Mouse (Mus musculus): Measurements from ENCODE around the gene Agap1. TPM values are rescaled to one million over a fixed set of nuclear protein-coding genes. Genes with fewer than 3 reads are reported as not detected.

Agap1 gene
- polyA plus RNA-seq, 1 experiment = 12.1 TPM

- TF ChIP-seq POLR2A (IDR thresholded peaks at IDR 0.05; ENCODE audit: borderline replicate concordance, control insufficient read depth, low read depth, low read length) = no peak
- no peak overlapping the region for H3K27ac ChIP-seq (ENCODE audit: control insufficient read depth, insufficient read depth, low read depth, low read length, poor library complexity)
- no peaks in the 10 kb centered on the region for H3K4me1 ChIP-seq (ENCODE audit: control insufficient read depth, insufficient read depth, low read length)
- 81% methylated on average over 4 of the region's 4 CpGs for WGBS
- no peak overlapping the region for H3K4me3 ChIP-seq (replicated peaks; ENCODE audit: control insufficient read depth, low read depth, low read length)
These were observed 133.5 kb downstream of the Agap1 start for GRCm38 (mm10) chr1:89588154-89588553.

DNA sequence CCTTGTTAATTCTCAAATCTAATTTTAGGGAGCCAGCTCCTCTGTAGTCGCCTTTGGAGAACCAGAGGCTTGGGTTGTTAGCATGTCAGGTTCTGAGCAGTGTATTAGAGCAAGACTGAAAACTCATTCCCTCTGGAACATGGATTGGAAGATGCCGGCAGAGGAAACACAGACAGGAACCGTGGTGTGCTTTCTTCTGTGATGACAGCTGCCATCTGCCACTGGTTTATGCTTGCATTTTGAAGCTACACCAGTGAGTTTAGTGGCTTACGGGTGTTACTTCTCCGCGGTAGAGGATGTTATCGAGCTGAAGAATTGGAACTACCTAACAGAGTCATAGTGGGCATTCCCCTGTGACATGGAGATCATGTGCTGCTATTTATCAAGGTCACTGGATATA lies 136.4 kb downstream of the Agap1 start:
- peaks cover 1% of the 10 kb centered on the region; the same call in 1 of the 2 replicates for H3K4me1 ChIP-seq (ENCODE audit: control insufficient read depth, insufficient read depth, low read length)
- H3K27ac ChIP-seq (ENCODE audit: control insufficient read depth, insufficient read depth, low read depth, low read length, poor library complexity) = no peak overlapping the region
- WGBS = 91% methylated on average over 7 of the region's 7 CpGs
- H3K4me3 ChIP-seq (replicated peaks; ENCODE audit: control insufficient read depth, low read depth, low read length) = no peak overlapping the region
- TF ChIP-seq CTCF (IDR thresholded peaks at IDR 0.05; ENCODE audit: control insufficient read depth, insufficient read depth, low read length) (no peak), POLR2A (IDR thresholded peaks at IDR 0.05; ENCODE audit: borderline replicate concordance, control insufficient read depth, low read depth, low read length) (no peak)

DNA sequence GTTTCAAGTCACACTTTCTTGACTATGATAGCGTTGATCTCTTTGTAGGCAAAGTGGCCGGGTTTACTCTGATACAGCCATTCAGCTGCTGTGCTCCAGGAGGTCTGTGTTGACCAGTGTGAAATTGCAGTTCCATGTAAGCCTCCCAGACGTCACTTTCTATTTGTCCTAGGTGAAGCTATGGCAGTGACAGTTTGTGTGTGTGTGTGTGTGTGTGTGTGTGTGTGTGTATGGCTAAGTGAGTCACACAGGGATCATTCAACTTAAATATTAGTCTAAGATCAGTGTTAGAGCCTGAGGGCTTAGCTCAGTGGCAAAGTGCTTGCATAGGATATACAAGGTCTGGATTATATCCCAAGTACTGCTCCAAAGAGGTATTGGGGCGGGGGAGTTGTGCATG lies 138.6 kb downstream of the Agap1 start:
- Histone ChIP-seq H3K4me1 (ENCODE audit: control insufficient read depth, insufficient read depth, low read length) (peaks cover 1% of the 10 kb centered on the region; the same call in 1 of the 2 replicates), H3K4me3 (replicated peaks; ENCODE audit: control insufficient read depth, low read depth, low read length) (no peak overlapping the region), H3K27ac (ENCODE audit: control insufficient read depth, insufficient read depth, low read depth, low read length, poor library complexity) (no peak overlapping the region)
- TF ChIP-seq CTCF (IDR thresholded peaks at IDR 0.05; ENCODE audit: control insufficient read depth, insufficient read depth, low read length) = no peak
- TF ChIP-seq POLR2A (IDR thresholded peaks at IDR 0.05; ENCODE audit: borderline replicate concordance, control insufficient read depth, low read depth, low read length) = no peak
- WGBS = 80% methylated on average over 4 of the region's 4 CpGs

DNA sequence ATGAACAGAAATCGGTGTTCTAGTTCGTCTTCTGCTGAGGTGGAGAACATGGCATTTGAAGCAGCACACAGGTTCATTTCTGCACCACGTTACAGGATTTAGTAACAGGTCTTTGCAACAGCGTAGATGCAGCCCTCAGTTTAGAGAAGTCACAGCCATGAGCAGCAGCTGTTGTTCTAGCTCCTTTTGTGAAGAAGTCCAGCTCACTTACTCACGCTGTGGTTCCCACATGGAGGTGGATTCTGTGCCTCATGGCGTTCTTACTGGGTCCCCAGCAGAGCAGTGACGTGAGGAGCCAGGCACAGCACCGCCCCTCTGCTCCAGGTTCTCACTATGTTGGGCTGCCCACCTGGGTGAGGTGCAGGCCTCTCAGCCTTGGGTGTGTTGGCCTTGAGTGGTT lies 140.4 kb downstream of the Agap1 start:
- peaks cover 1% of the 10 kb centered on the region; the same call in 1 of the 2 replicates for H3K4me1 ChIP-seq (ENCODE audit: control insufficient read depth, insufficient read depth, low read length)
- WGBS = 66% methylated on average over 8 of the region's 8 CpGs
- TF ChIP-seq POLR2A (IDR thresholded peaks at IDR 0.05; ENCODE audit: borderline replicate concordance, control insufficient read depth, low read depth, low read length) (no peak), CTCF (IDR thresholded peaks at IDR 0.05; ENCODE audit: control insufficient read depth, insufficient read depth, low read length) (no peak)
- H3K4me3 ChIP-seq (replicated peaks; ENCODE audit: control insufficient read depth, low read depth, low read length) = no peak overlapping the region
- peak overlapping the region; percentile 65 for H3K27ac ChIP-seq (ENCODE audit: control insufficient read depth, insufficient read depth, low read depth, low read length, poor library complexity)

- H3K4me1 ChIP-seq (ENCODE audit: control insufficient read depth, insufficient read depth, low read length) = peaks cover 1% of the 10 kb centered on the region; the same call in 1 of the 2 replicates
- no peak overlapping the region for H3K4me3 ChIP-seq (replicated peaks; ENCODE audit: control insufficient read depth, low read depth, low read length)
- WGBS = 88% methylated on average over 7 of the region's 7 CpGs
- no peak for TF ChIP-seq CTCF (IDR thresholded peaks at IDR 0.05; ENCODE audit: control insufficient read depth, insufficient read depth, low read length)
- TF ChIP-seq POLR2A (IDR thresholded peaks at IDR 0.05; ENCODE audit: borderline replicate concordance, control insufficient read depth, low read depth, low read length) = no peak
- H3K27ac ChIP-seq (ENCODE audit: control insufficient read depth, insufficient read depth, low read depth, low read length, poor library complexity) = no peak overlapping the region; the same call in 1 of the 2 replicates
These were observed 140.8 kb downstream of the Agap1 start for GRCm38 (mm10) chr1:89595421-89595820.

DNA sequence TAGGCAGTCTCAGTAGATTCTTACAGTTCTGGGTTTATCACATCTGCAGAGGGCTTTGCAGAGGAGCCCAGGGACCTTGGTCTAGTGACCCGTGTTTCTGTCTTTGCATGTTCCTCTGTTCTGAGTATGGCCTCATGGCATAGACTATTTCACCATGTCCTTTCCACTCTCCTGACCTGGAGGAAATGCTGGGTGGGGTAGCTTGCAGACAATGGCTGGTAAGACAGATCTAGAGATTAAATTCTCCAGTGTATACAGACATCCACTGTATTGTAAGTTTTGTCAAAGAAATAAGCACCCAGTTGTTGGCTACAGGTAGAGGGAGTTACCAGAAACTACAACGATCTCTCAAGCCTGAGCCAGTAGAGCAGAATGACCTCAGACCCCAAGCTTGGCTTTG lies 141.6 kb downstream of the Agap1 start:
- Histone ChIP-seq H3K27ac (ENCODE audit: control insufficient read depth, insufficient read depth, low read depth, low read length, poor library complexity) (no peak overlapping the region), H3K4me3 (replicated peaks; ENCODE audit: control insufficient read depth, low read depth, low read length) (no peak overlapping the region), H3K4me1 (ENCODE audit: control insufficient read depth, insufficient read depth, low read length) (peaks cover 1% of the 10 kb centered on the region; the same call in 1 of the 2 replicates)
- 64% methylated on average over 2 of the region's 2 CpGs for WGBS
- TF ChIP-seq POLR2A (IDR thresholded peaks at IDR 0.05; ENCODE audit: borderline replicate concordance, control insufficient read depth, low read depth, low read length) (no peak), CTCF (IDR thresholded peaks at IDR 0.05; ENCODE audit: control insufficient read depth, insufficient read depth, low read length) (no peak)

- WGBS = 90% methylated on average over 5 of the region's 5 CpGs
- no peak overlapping the region for H3K4me3 ChIP-seq (replicated peaks; ENCODE audit: control insufficient read depth, low read depth, low read length)
- TF ChIP-seq CTCF (IDR thresholded peaks at IDR 0.05; ENCODE audit: control insufficient read depth, insufficient read depth, low read length) = no peak
- TF ChIP-seq POLR2A (IDR thresholded peaks at IDR 0.05; ENCODE audit: borderline replicate concordance, control insufficient read depth, low read depth, low read length) = no peak
These were observed 144.3 kb downstream of the Agap1 start for GRCm38 (mm10) chr1:89598906-89599305.

DNA sequence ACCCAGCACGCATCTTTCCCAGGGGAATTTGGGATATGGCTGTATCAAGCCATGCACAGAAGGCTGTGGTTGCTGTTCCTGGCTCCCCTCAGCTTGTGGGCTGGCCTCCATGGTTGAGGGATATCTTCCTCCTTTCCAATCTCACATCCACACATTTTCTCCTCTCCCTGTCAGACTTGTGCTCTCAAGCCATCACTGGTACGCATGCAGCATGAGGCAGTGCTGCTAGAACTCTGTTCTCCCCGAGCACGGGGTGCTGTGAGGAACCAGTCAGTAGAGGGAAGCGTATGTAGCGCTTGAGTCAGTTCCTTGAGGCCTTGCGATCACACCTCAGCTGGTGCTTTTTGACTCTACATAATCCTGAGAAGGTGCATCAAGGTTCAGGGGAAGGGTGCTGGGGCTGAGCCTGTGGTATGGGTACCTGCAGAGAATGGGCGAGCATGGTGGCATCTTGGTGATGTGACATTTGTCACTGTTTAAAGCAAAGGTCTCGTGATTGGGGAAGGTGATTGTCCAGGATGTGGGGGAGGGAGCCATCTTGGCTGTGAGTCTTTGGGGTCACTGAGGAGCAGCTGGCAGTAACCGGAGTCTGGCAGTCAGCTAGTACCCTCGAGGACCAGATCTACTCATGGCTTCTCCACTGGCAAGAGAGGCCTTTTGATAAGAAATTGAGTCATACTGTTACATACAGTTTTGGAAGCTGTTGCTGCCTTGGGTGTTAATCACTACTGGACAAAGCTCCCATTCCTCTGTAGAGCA lies 145.6 kb downstream of the Agap1 start:
- Histone ChIP-seq H3K27ac (ENCODE audit: control insufficient read depth, insufficient read depth, low read depth, low read length, poor library complexity) (no peak overlapping the region), H3K4me3 (replicated peaks; ENCODE audit: control insufficient read depth, low read depth, low read length) (no peak overlapping the region), H3K4me1 (ENCODE audit: control insufficient read depth, insufficient read depth, low read length) (peaks cover 2% of the 10 kb centered on the region)
- WGBS = 75% methylated on average over 11 of the region's 11 CpGs
- no peak for TF ChIP-seq POLR2A (IDR thresholded peaks at IDR 0.05; ENCODE audit: borderline replicate concordance, control insufficient read depth, low read depth, low read length)
- TF ChIP-seq CTCF (IDR thresholded peaks at IDR 0.05; ENCODE audit: control insufficient read depth, insufficient read depth, low read length) = no peak

More at GRCm38 (mm10) chr1:89598906-89599305, 144.3 kb downstream of the Agap1 start:
- Histone ChIP-seq H3K4me1 (ENCODE audit: control insufficient read depth, insufficient read depth, low read length) (peaks cover 3% of the 10 kb centered on the region), H3K27ac (ENCODE audit: control insufficient read depth, insufficient read depth, low read depth, low read length, poor library complexity) (no peak overlapping the region)

Measured in bone marrow, adult 2 months (tissue).